Mouse (Mus musculus) cerebellum, adult 11-12 months (tissue): ENCODE data around the gene Scn10a.

Source experiments
- DNase-seq: peaks from one replicate; pipeline ENCODE4 v3.0.0; 2022

Scn10a gene

GRCm38 (mm10) chr9:119573009-119573408 lies 146.1 kb downstream of the Scn10a start:
- no peak for DNase-seq

DNA sequence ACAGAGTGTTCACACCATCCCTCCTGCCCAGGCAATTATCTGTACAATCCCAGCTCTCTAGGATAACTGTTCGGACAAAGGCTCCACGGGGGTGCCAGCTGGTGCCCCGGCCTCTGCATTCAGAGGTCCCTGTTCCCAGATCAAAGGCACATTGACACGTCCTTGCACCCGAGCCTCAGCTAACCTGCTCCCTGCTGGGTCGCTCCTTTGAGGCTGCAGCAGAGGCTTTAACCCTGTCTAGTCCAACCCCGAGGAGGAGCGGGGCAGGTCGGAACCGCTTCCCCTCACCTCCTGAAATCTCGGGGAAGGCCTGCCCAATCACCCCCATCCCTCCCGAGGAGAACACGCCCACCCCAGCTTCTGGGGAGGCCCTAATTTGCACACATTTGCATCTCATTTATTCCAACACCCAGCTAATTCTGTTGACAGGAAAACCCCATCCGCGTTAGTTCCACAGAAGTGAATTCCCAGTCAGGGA lies 147.7 kb downstream of the Scn10a start:
- DNase-seq: no peak

DNA sequence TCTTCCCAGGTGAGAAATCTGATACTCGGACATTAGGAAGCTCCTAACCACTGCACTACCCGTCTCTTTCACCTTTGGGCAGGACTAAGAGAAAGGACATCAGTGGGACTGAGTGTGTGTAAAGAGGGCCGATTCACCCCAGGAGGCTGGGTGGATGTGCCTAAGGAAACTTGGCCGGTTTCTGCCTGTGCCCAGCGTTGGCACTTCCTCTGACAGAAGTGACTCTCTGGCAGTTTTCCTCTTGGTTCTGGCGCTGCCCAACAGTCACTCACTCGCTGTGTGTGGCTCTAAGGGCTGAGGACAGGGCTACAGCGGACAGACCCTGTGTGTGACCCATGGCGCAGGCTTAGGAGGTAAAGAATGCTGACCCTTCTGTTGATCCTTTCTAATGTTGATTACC lies 148.5 kb downstream of the Scn10a start:
- no peak for DNase-seq

DNA sequence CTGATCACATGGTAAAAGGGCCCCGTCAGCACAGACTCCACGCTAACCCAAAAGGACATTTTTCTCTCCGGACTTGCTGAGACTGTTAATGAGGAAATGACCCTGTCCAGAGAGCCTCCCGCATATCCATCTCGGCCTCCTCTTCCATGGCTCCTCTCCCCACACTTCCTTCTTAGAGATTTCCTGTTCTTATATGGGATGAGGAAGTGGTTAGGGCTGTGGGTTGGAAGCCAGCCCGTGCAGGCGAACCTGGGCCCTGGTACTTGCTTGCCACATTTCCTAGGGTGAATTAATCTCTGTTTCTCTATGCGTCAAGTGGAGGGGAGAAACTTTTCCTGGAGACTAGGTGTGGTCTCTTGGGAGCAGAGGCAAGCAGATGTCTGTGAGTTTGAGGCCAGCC lies 150.4 kb downstream of the Scn10a start:
- DNase-seq: no peak

DNA sequence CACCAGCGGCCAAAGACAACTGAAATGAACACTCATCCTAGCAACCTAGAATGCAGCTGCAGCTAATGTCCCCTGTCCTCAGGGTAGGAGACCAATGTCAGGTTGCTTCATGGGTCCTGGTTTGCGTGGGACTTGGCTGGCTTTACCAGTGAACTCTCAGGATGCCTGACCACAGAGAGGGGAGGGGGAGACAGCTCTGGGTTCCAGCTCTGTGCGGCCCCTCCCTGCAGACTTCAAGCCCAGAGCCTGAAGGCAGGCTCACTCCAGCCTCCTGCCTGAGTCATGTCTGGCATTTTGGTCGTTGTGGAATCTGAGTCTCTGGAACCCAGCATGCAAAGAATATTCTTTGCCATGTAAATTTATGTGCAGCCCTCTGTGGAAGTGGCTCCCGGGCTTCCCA lies 151.3 kb downstream of the Scn10a start:
- DNase-seq: no peak

GRCm38 (mm10) chr9:119566214-119566613 lies 152.9 kb downstream of the Scn10a start:
- no peak for DNase-seq

GRCm38 (mm10) chr9:119564803-119565202 lies 154.3 kb downstream of the Scn10a start:
- no peak for DNase-seq

- DNase-seq: peak; percentile 39
These were observed 155.5 kb downstream of the Scn10a start for GRCm38 (mm10) chr9:119563617-119564016.

DNA sequence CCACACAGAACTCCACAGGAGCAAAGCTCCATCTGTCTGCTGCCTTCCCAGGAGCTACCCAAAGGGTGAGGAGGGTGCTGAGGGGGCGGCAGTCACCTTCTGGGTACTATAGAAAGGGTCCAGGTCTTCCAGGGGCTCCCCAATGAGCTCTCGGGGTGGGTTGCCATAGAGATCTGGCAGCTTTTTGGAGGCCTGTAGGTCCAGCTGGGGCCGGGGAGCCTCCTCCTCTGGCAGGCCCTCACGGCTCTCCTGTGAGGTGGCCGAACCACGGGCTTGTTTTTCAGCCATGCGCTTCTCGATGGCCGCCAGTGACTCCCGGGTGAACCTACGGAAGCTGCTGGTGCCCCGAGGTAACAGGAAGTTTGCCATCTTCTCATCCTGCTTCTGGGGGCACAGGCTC lies 156.9 kb downstream of the Scn10a start:
- no peak for DNase-seq

DNA sequence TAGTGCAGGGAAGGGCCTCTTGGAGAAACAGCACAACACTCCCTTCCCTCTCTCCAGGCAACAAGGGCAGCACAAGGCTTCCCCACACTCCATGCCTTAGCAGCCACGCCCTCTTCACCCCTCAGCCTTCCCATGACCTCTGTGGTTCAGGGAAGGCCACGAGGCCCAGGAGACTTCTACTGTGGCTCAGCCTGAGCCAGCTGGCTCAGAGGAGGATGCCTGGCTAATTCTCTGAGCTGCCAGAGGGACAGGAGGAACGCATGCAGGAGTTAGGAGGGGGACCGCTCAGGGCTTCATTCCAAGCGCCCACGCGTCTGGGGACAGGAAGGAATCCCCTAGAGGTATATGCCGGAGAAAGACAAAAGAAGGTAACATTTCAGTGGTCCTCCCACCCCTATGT lies 157.4 kb downstream of the Scn10a start:
- no peak for DNase-seq

- no peak for DNase-seq
These were observed 159.4 kb downstream of the Scn10a start for GRCm38 (mm10) chr9:119559537-119560276.
